Mouse (Mus musculus) layer of hippocampus, adult 8-10 months (tissue): ENCODE measurements around the gene Stra8. TPM values are rescaled to one million over a fixed set of nuclear protein-coding genes. Genes with fewer than 3 reads are reported as not detected.

ENCODE experiments used
- DNase-seq, 2 experiments: peaks; one replicate each; pipeline ENCODE4 v3.0.0; 2022; ENCODE audit warnings: low spot score in 2 of 2
- total RNA-seq, 4 experiments: library from RNA; stranded (reverse); gene quantifications; 2 replicates each; pipeline ENCODE4 v1.2.4; 2022

The Stra8 gene
- total RNA-seq, 4 experiments from 2014 or later: not detected

- no peak for DNase-seq
Observed at GRCm38 (mm10) chr6:34939451-34939850, 19.5 kb downstream of the Stra8 start.

GRCm38 (mm10) chr6:34941496-34941895 is 21.5 kb downstream of the Stra8 start:
- no peak for DNase-seq

GRCm38 (mm10) chr6:34942446-34942845 is 22.5 kb downstream of the Stra8 start:
- DNase-seq: no peak

- DNase-seq: no peak
Observed at GRCm38 (mm10) chr6:34943499-34943898, 23.5 kb downstream of the Stra8 start.

- DNase-seq: no peak
Observed at GRCm38 (mm10) chr6:34946486-34947079, 26.6 kb downstream of the Stra8 start.

- no peak for DNase-seq
Observed at GRCm38 (mm10) chr6:34948461-34948860, 28.5 kb downstream of the Stra8 start.

- DNase-seq: no peak
Observed at GRCm38 (mm10) chr6:34951518-34951917, 31.6 kb downstream of the Stra8 start.

GRCm38 (mm10) chr6:34951956-34952667 is 32.1 kb downstream of the Stra8 start:
- DNase-seq: no peak

- no peak for DNase-seq
Observed at GRCm38 (mm10) chr6:34954926-34955861, 35.2 kb downstream of the Stra8 start.

- no peak for DNase-seq
Observed at GRCm38 (mm10) chr6:34955862-34956241, 35.9 kb downstream of the Stra8 start.

- DNase-seq: no peak
Observed at GRCm38 (mm10) chr6:34959131-34959530, 39.2 kb downstream of the Stra8 start.

GRCm38 (mm10) chr6:34964550-34964949 is 44.6 kb downstream of the Stra8 start:
- no peak for DNase-seq

- no peak for DNase-seq
Observed at GRCm38 (mm10) chr6:34965819-34966539, 46.0 kb downstream of the Stra8 start.

GRCm38 (mm10) chr6:34971181-34971580 is 51.2 kb downstream of the Stra8 start:
- DNase-seq: no peak

GRCm38 (mm10) chr6:34979291-34979690 is 59.3 kb downstream of the Stra8 start:
- no peak for DNase-seq

GRCm38 (mm10) chr6:34980661-34981060 is 60.7 kb downstream of the Stra8 start:
- no peak for DNase-seq

- DNase-seq: no peak
Observed at GRCm38 (mm10) chr6:34987085-34987645, 67.2 kb downstream of the Stra8 start.

GRCm38 (mm10) chr6:34988081-34988761 is 68.3 kb downstream of the Stra8 start, which contains the start of gene Slc23a4:
TSS of gene Slc23a4 (minus strand) at chr6:34988404.
- no peak for DNase-seq
